Mouse (Mus musculus) lung, adult 2 months (tissue): Measurements from ENCODE around the gene Tc2n.

Source experiments
- CTCF ChIP-seq: fragments of 200-500 bp; IDR thresholded peaks from 2 replicates; pipeline ENCODE4 v1.5.1; 2011; ENCODE audit warnings: mild to moderate bottlenecking, low read length, control low read depth; ENCODE audit not compliant: insufficient read depth
- POLR2A ChIP-seq: fragments of 200-500 bp; IDR thresholded peaks from 2 replicates; pipeline ENCODE4 v1.6.1; 2011; ENCODE audit warnings: low read depth, mild to moderate bottlenecking, control low read depth, low read length, borderline replicate concordance; ENCODE audit errors: extremely low read depth

- TF ChIP-seq POLR2A: no peak
- no peak for TF ChIP-seq CTCF
These were observed 22.2 kb upstream of the Tc2n start for GRCm38 (mm10) chr12:101740486-101740885.
